In genomic region chr2:153045884-153046299, GRCm38 (mm10) we compare ENCODE assay signal across 11 mouse cellular contexts. TPM values are rescaled to one million over a fixed set of nuclear protein-coding genes. Genes with fewer than 3 reads are reported as not detected.
DNase-seq lines count a peak whose midpoint lies in the region; ATAC-seq and TF ChIP-seq lines count a peak whose summit lies in the region.
"Had no signal": no experiment of that assay in that cellular context is flagged by ENCODE, and none has a peak within 500 bp of the region (broad histone marks: within the 10 kb centered on the region; RNA-seq: fewer than 3 reads in every experiment).

No protein-coding gene starts in this region.

- H3K9me3 ChIP-seq in midbrain, embryonic 12.5 days: no peaks in the 10 kb centered on the region
- H3K9me3 ChIP-seq in midbrain, embryonic 15.5 days: no peaks in the 10 kb centered on the region
- H3K9me3 ChIP-seq in hindbrain, embryonic 16.5 days (ENCODE audit: control insufficient read depth, low read length): no peaks in the 10 kb centered on the region

- H3K4me2 ChIP-seq in midbrain, embryonic 12.5 days (replicated peaks): no peak overlapping the region
- H3K4me2 ChIP-seq in midbrain, embryonic 15.5 days: no peak overlapping the region
- no peak overlapping the region for H3K4me2 ChIP-seq in hindbrain, embryonic 16.5 days (ENCODE audit: low read length)

- 48% methylated on average over 8 of the region's 8 CpGs for WGBS in midbrain, embryonic 12.5 days
- WGBS in midbrain, embryonic 15.5 days: 31% methylated on average over 8 of the region's 8 CpGs
- 19% methylated on average over 8 of the region's 8 CpGs for WGBS in hindbrain, embryonic 16.5 days

- TF ChIP-seq POLR2A in cortical plate, adult 2 months (IDR thresholded peaks at IDR 0.05; ENCODE audit: extremely low read depth, insufficient read depth, low read length): no peak

- H3K27me3 ChIP-seq in midbrain, embryonic 12.5 days: no peaks in the 10 kb centered on the region
- H3K27me3 ChIP-seq in midbrain, embryonic 15.5 days (replicated peaks): no peaks in the 10 kb centered on the region
- no peaks in the 10 kb centered on the region for H3K27me3 ChIP-seq in hindbrain, embryonic 16.5 days (replicated peaks; ENCODE audit: control insufficient read depth, insufficient read depth, low read length)

- TF ChIP-seq CTCF in cortical plate, adult 2 months (IDR thresholded peaks at IDR 0.05; ENCODE audit: extremely low read depth, insufficient read depth, low read length): no peak

- DNase-seq in thymus, postnatal 0 days (ENCODE audit: low spot score): peak; percentile 69
- DNase-seq in embryo, embryonic 9.5 days (ENCODE audit: extremely low spot score): no peak
- DNase-seq in urinary bladder, postnatal 36 days (ENCODE audit: low spot score in 2 of 2): no peak
- DNase-seq in lung, postnatal 14 days: no peak

- H3K4me3 ChIP-seq in midbrain, embryonic 12.5 days: no peak overlapping the region
- H3K4me3 ChIP-seq in midbrain, embryonic 15.5 days: no peak overlapping the region
- H3K4me3 ChIP-seq in cortical plate, adult 2 months (ENCODE audit: insufficient read depth, low read length): no peak overlapping the region
- no peak overlapping the region for H3K4me3 ChIP-seq in hindbrain, embryonic 16.5 days (ENCODE audit: low read length)

- ATAC-seq in midbrain, embryonic 12.5 days (ENCODE audit: low FRiP score, low read depth): no peak
- ATAC-seq in midbrain, embryonic 15.5 days (replicated peaks): no peak; the same call in 1 of the 2 replicates
- ATAC-seq in hindbrain, embryonic 16.5 days: peak; percentile 53

- H3K9ac ChIP-seq in midbrain, embryonic 12.5 days (replicated peaks): no peak overlapping the region
- H3K9ac ChIP-seq in midbrain, embryonic 15.5 days: no peak overlapping the region
- no peak overlapping the region for H3K9ac ChIP-seq in hindbrain, embryonic 16.5 days (ENCODE audit: low read depth, low read length)

- H3K36me3 ChIP-seq in midbrain, embryonic 12.5 days: no peaks in the 10 kb centered on the region
- H3K36me3 ChIP-seq in midbrain, embryonic 15.5 days (replicated peaks): no peaks in the 10 kb centered on the region
- H3K36me3 ChIP-seq in hindbrain, embryonic 16.5 days (ENCODE audit: control insufficient read depth, insufficient read depth, low read length): no peaks in the 10 kb centered on the region

- peaks cover 13% of the 10 kb centered on the region for H3K4me1 ChIP-seq in midbrain, embryonic 12.5 days
- H3K4me1 ChIP-seq in midbrain, embryonic 15.5 days: peaks cover 21% of the 10 kb centered on the region
- peaks cover 5% of the 10 kb centered on the region; the same call in 1 of the 2 replicates for H3K4me1 ChIP-seq in cortical plate, adult 2 months (ENCODE audit: control insufficient read depth, insufficient read depth, low read length)
- H3K4me1 ChIP-seq in hindbrain, embryonic 16.5 days (ENCODE audit: control insufficient read depth, insufficient read depth, low read depth, low read length): peaks cover 29% of the 10 kb centered on the region

- H3K27ac ChIP-seq in midbrain, embryonic 12.5 days (replicated peaks): peak overlapping the region; percentile 17; the same call in 1 of the 2 replicates
- H3K27ac ChIP-seq in midbrain, embryonic 15.5 days: no peak overlapping the region
- H3K27ac ChIP-seq in cortical plate, adult 2 months (ENCODE audit: insufficient read depth, low read length): peak overlapping the region; percentile 25; the same call in 1 of the 2 replicates
- peak overlapping the region; percentile 67 for H3K27ac ChIP-seq in hindbrain, embryonic 16.5 days (ENCODE audit: low read depth, low read length)

RNA-seq across cellular contexts. Expression of gene Xkr7, which starts 14.2 kb away (rescaled TPM):
- 0.97 and 1.5 TPM in 2 replicates for polyA plus RNA-seq in midbrain, embryonic 12.5 days (2016; fragmentation: Nextera tagmentation; extraction: Ambion mirVana)
- 1.9 and 2.1 TPM in 2 replicates for polyA plus RNA-seq in midbrain, embryonic 15.5 days (2015; fragmentation: Nextera tagmentation; extraction: Ambion mirVana)
- 1.4 and 1.9 TPM in 2 replicates for polyA plus RNA-seq in cortical plate, adult 2 months (2012; rRNA removed)
- 1.8 and 2.0 TPM in 2 replicates for polyA plus RNA-seq in hindbrain, embryonic 16.5 days (2015; fragmentation: Nextera tagmentation; extraction: Ambion mirVana)
- 0.06 TPM in 1 of 2 replicates, not detected in the other for polyA plus RNA-seq in thymus, postnatal 0 days (2015; fragmentation: Nextera tagmentation; extraction: Ambion mirVana)
- polyA plus RNA-seq: heart, embryonic 14.5 days; liver, embryonic 16.5 days; stomach, embryonic 16.5 days had no signal

RNA-seq across cellular contexts. Expression of gene Ccm2l, which starts 19.9 kb away (rescaled TPM):
- polyA plus RNA-seq in midbrain, embryonic 12.5 days (2016; fragmentation: Nextera tagmentation; extraction: Ambion mirVana): 2.6 and 2.7 TPM in 2 replicates
- 1.7 and 2.7 TPM in 2 replicates for polyA plus RNA-seq in midbrain, embryonic 15.5 days (2015; fragmentation: Nextera tagmentation; extraction: Ambion mirVana)
- polyA plus RNA-seq in cortical plate, adult 2 months (2012; rRNA removed): 11.7 and 13.2 TPM in 2 replicates
- 0.58 and 1.4 TPM in 2 replicates for polyA plus RNA-seq in hindbrain, embryonic 16.5 days (2015; fragmentation: Nextera tagmentation; extraction: Ambion mirVana)
- polyA plus RNA-seq in thymus, postnatal 0 days (2015; fragmentation: Nextera tagmentation; extraction: Ambion mirVana): 0.33 and 0.77 TPM in 2 replicates

RNA-seq across cellular contexts. Expression of gene Pdrg1, which starts 30.7 kb away (rescaled TPM):
- 128 and 129 TPM in 2 replicates for polyA plus RNA-seq in midbrain, embryonic 12.5 days (2016; fragmentation: Nextera tagmentation; extraction: Ambion mirVana)
- 234 and 236 TPM in 2 replicates for polyA plus RNA-seq in midbrain, embryonic 15.5 days (2015; fragmentation: Nextera tagmentation; extraction: Ambion mirVana)
- polyA plus RNA-seq in cortical plate, adult 2 months (2012; rRNA removed): 84.0 and 88.8 TPM in 2 replicates
- 247 and 274 TPM in 2 replicates for polyA plus RNA-seq in hindbrain, embryonic 16.5 days (2015; fragmentation: Nextera tagmentation; extraction: Ambion mirVana)
- 166 and 168 TPM in 2 replicates for polyA plus RNA-seq in thymus, postnatal 0 days (2015; fragmentation: Nextera tagmentation; extraction: Ambion mirVana)
